In the genomic region with DNA sequence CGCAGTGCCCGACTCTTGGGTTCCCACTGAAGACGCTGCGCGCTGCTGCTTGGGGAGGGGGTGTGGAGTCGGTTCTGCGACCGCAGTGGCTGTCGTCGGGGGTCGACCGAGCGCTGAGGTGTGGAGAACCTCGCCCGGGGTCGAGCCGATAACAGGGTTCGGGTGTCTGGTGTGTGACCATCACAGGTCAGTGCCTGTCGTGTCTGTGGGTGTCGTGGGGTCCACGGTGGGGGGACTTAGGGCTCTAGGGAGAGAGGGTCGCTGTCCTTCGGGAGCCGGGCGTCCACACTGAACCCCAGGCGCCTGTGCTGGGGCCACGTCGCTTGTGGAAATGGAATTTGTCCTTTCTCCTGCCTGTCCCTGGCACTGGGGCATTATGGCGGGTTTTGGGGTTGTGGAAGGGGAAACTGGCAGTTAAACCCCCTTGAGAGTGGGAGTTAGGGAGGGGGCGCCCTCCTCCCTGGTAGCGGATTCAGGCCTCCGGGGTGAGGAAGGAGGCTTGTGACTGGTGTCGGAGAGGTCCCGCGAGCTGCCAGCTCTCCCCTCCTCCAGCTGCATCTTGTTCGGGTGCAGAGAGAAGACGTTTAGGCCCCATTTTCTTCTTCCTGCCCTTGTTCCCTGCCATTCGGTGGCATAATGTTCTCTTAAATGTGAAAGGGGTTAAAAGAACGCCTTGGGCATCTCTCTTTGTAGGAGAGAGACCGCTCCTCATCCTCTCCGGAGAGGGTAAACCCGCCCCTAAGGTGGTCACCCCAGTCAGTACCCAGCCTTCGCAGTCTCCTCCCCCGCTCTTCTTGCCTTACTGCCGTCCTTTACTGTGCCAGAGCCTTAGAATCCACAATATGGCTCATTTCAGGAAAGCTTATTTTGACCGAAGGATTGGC, we compare ENCODE assay signal across 8 mouse cellular contexts. TPM values are rescaled to one million over a fixed set of nuclear protein-coding genes. Genes with fewer than 3 reads are reported as not detected.
DNase-seq lines count a peak whose midpoint lies in the region; ATAC-seq lines count a peak whose summit lies in the region.

No protein-coding gene starts in this region.

- DNase-seq in adrenal gland, adult (ENCODE audit: inconsistent age in 2 of 2, low spot score in 1 of 2): peak; percentile 76 to 94
- DNase-seq in gastrocnemius, postnatal 10 days: peak; percentile 44
- DNase-seq in induced T-regulatory cell, adult 2 months (ENCODE audit: low read depth): peak; percentile 85
- peak; percentile 56 to 68 for DNase-seq in left cerebral cortex, postnatal 36 days (ENCODE audit: low spot score in 2 of 2)
- peak; percentile 68 for DNase-seq in right cerebral cortex, postnatal 25 days
- peak; percentile 42 to 63 for DNase-seq in urinary bladder, postnatal 4 days (ENCODE audit: low spot score in 2 of 2)

- intact Hi-C loops in left cerebral cortex, postnatal 36 days (cut with DNase I): loop anchor here (5.0 kb wide), 1 partner anchor 182 kb away; no protein-coding TSS in a partner anchor

- ATAC-seq in common myeloid progenitor, adult 5-6 weeks (replicated peaks; ENCODE audit: low read depth, poor library complexity, severe bottlenecking): 0 out of 2 replicates have a peak, but pooled peaks have one; percentile 6
- peak; percentile 25; the same call in 1 of the 2 replicates for ATAC-seq in megakaryocyte-erythroid progenitor cell, adult 5-6 weeks (replicated peaks; ENCODE audit: low FRiP score, low TSS enrichment, poor library complexity, severe bottlenecking)

RNA-seq across cellular contexts. Expression of a gene that starts 0.6 kb away (rescaled TPM):
- 87.6 and 110 TPM in 2 replicates for total RNA-seq in common myeloid progenitor, adult 5-6 weeks (2017)
- 10 to 100 TPM; 33.1 to 45.6 TPM for total RNA-seq in gastrocnemius, postnatal 10 days (2021)
- 100 to 1,000 TPM in 1 of 2 experiments, 10 to 100 TPM in 1; 86.5 to 106 TPM for total RNA-seq in left cerebral cortex, postnatal 36 days (2021)
- total RNA-seq in megakaryocyte-erythroid progenitor cell, adult 5-6 weeks (2014; fragmentation: Nextera tagmentation): 76.3 and 85.2 TPM in 2 replicates
- 36.9 and 85.3 TPM in 2 replicates for total RNA-seq in megakaryocyte-erythroid progenitor cell, adult 5-6 weeks (2017)

Comparison
In these comparisons a context has a peak if more than half of its experiments do, and no peak if none do; other contexts are left out.
1. Peak in every context shown above with its lines: DNase-seq and ATAC-seq.